Mouse (Mus musculus): ENCODE measurements at regions not wholly inside any gene's neighbourhood (a gene's known extent, or its start where the extent isn't known, plus 50 kb on each side); places are given as distances from the start of the nearest gene placed in this dataset.

GRCm38 (mm10) chr16:76529613-76530012 is 156.0 kb upstream of the Nrip1 start:
- ATAC-seq (replicated peaks; ENCODE audit: poor library complexity, severe bottlenecking), result no peak

GRCm38 (mm10) chr16:76527106-76527949 is 153.7 kb upstream of the Nrip1 start:
- peak; percentile 86 for ATAC-seq (replicated peaks; ENCODE audit: poor library complexity, severe bottlenecking)

GRCm38 (mm10) chr16:76525563-76525962 is 151.9 kb upstream of the Nrip1 start:
- ATAC-seq (replicated peaks; ENCODE audit: poor library complexity, severe bottlenecking), result no peak

- no peak for ATAC-seq (replicated peaks; ENCODE audit: poor library complexity, severe bottlenecking)
Observed at GRCm38 (mm10) chr16:76524921-76525320, 151.3 kb upstream of the Nrip1 start.

GRCm38 (mm10) chr16:76521142-76521541 is 147.5 kb upstream of the Nrip1 start:
- peak; percentile 48 for ATAC-seq (replicated peaks; ENCODE audit: poor library complexity, severe bottlenecking)

GRCm38 (mm10) chr16:76520643-76520993 is 147.0 kb upstream of the Nrip1 start:
- ATAC-seq (replicated peaks; ENCODE audit: poor library complexity, severe bottlenecking), result no peak

GRCm38 (mm10) chr16:76519911-76520642 is 146.4 kb upstream of the Nrip1 start:
- ATAC-seq (replicated peaks; ENCODE audit: poor library complexity, severe bottlenecking), result no peak

GRCm38 (mm10) chr16:76510861-76511260 is 137.2 kb upstream of the Nrip1 start:
- ATAC-seq (replicated peaks; ENCODE audit: poor library complexity, severe bottlenecking), result peak; percentile 58

GRCm38 (mm10) chr16:76509109-76509650 is 135.6 kb upstream of the Nrip1 start:
- no peak for ATAC-seq (replicated peaks; ENCODE audit: poor library complexity, severe bottlenecking)

GRCm38 (mm10) chr16:76507191-76507746 is 133.6 kb upstream of the Nrip1 start:
- peak; percentile 13; the same call in 1 of the 2 replicates for ATAC-seq (replicated peaks; ENCODE audit: poor library complexity, severe bottlenecking)

- no peak for ATAC-seq (replicated peaks; ENCODE audit: poor library complexity, severe bottlenecking)
Observed at GRCm38 (mm10) chr16:76506240-76506639, 132.6 kb upstream of the Nrip1 start.

GRCm38 (mm10) chr16:76499686-76500400 is 126.2 kb upstream of the Nrip1 start:
- ATAC-seq (replicated peaks; ENCODE audit: poor library complexity, severe bottlenecking), result no peak

GRCm38 (mm10) chr16:76498233-76498632 is 124.6 kb upstream of the Nrip1 start:
- ATAC-seq (replicated peaks; ENCODE audit: poor library complexity, severe bottlenecking), result no peak

- ATAC-seq (replicated peaks; ENCODE audit: poor library complexity, severe bottlenecking), result no peak
Observed at GRCm38 (mm10) chr16:76497041-76497808, 123.6 kb upstream of the Nrip1 start.

- no peak for ATAC-seq (replicated peaks; ENCODE audit: poor library complexity, severe bottlenecking)
Observed at GRCm38 (mm10) chr16:76483419-76483818, 109.8 kb upstream of the Nrip1 start.

- no peak for ATAC-seq (replicated peaks; ENCODE audit: poor library complexity, severe bottlenecking)
Observed at GRCm38 (mm10) chr16:76481966-76482365, 108.3 kb upstream of the Nrip1 start.

GRCm38 (mm10) chr16:76477474-76477873 is 103.8 kb upstream of the Nrip1 start:
- no peak for ATAC-seq (replicated peaks; ENCODE audit: poor library complexity, severe bottlenecking)

GRCm38 (mm10) chr16:76474481-76474880 is 100.9 kb upstream of the Nrip1 start:
- no peak for ATAC-seq (replicated peaks; ENCODE audit: poor library complexity, severe bottlenecking)

GRCm38 (mm10) chr16:76472386-76472785 is 98.8 kb upstream of the Nrip1 start:
- ATAC-seq (replicated peaks; ENCODE audit: poor library complexity, severe bottlenecking), result no peak

GRCm38 (mm10) chr16:76471081-76471480 is 97.5 kb upstream of the Nrip1 start:
- ATAC-seq (replicated peaks; ENCODE audit: poor library complexity, severe bottlenecking), result no peak
